Mouse (Mus musculus): ENCODE data around the gene Pik3c2g. TPM values are rescaled to one million over a fixed set of nuclear protein-coding genes. Genes with fewer than 3 reads are reported as not detected.

The Pik3c2g gene
- polyA plus RNA-seq, 1 experiment: not detected

- Histone ChIP-seq H3K4me2 (ENCODE audit: low read depth) (no peak overlapping the region), H3ac (ENCODE audit: control insufficient read depth, insufficient read length) (no peak overlapping the region), H3K79me2 (ENCODE audit: control insufficient read depth, insufficient read depth) (no peaks in the 10 kb centered on the region), H3K4me3 (no peak overlapping the region), H3K36me3 (ENCODE audit: control insufficient read depth, insufficient read depth) (no peaks in the 10 kb centered on the region), H3K27me3 (ENCODE audit: control insufficient read depth, insufficient read depth, insufficient read length) (no peaks in the 10 kb centered on the region)
- TF ChIP-seq TCF3 (IDR thresholded peaks at IDR 0.05; ENCODE audit: insufficient read length, low read depth) (no peak), MYOG (IDR thresholded peaks at IDR 0.05; ENCODE audit: control insufficient read depth in 1 of 3, insufficient read depth in 1 of 3, insufficient read length in 2 of 3, low read depth in 2 of 3) (no peak), SRF (IDR thresholded peaks at IDR 0.05; ENCODE audit: control insufficient read depth, insufficient read length, low read depth) (no peak), POLR2AphosphoS2 (IDR thresholded peaks at IDR 0.05; ENCODE audit: insufficient read length, low read depth) (no peak), TCF12 (IDR thresholded peaks at IDR 0.05; ENCODE audit: insufficient read depth, poor library complexity, severe bottlenecking) (no peak), REST (IDR thresholded peaks at IDR 0.05; ENCODE audit: insufficient read depth, insufficient read length) (no peak)
These were observed 370.7 kb downstream of the Pik3c2g start for GRCm38 (mm10) chr6:139957531-139958241.

GRCm38 (mm10) chr6:139963775-139964174 is 376.8 kb downstream of the Pik3c2g start:
- H3K4me2 ChIP-seq (ENCODE audit: low read depth): no peak overlapping the region
- TF ChIP-seq SRF (IDR thresholded peaks at IDR 0.05; ENCODE audit: control insufficient read depth, insufficient read length, low read depth) (no peak), MYOG (IDR thresholded peaks at IDR 0.05; ENCODE audit: control insufficient read depth in 1 of 3, insufficient read depth in 1 of 3, insufficient read length in 2 of 3, low read depth in 2 of 3) (no peak), POLR2A (IDR thresholded peaks at IDR 0.05; ENCODE audit: insufficient read length, low read depth) (no peak), CEBPB (IDR thresholded peaks at IDR 0.05; ENCODE audit: insufficient read depth, poor library complexity, severe bottlenecking) (no peak), MAX (IDR thresholded peaks at IDR 0.05; ENCODE audit: low read depth) (no peak), MYOD1 (IDR thresholded peaks at IDR 0.05; ENCODE audit: control insufficient read depth in 1 of 3, insufficient read length in 2 of 3, low read depth in 2 of 3) (no peak), REST (IDR thresholded peaks at IDR 0.05; ENCODE audit: insufficient read depth, insufficient read length) (no peak), E2F4 (IDR thresholded peaks at IDR 0.05; ENCODE audit: insufficient read depth) (no peak)

GRCm38 (mm10) chr6:139964895-139965294 is 377.9 kb downstream of the Pik3c2g start:
- Histone ChIP-seq H3ac (ENCODE audit: control insufficient read depth, insufficient read length) (no peak overlapping the region), H3K4me3 (no peak overlapping the region), H3K4me2 (ENCODE audit: low read depth) (no peak overlapping the region), H3K27me3 (ENCODE audit: control insufficient read depth, insufficient read depth, insufficient read length) (no peaks in the 10 kb centered on the region), H3K79me2 (ENCODE audit: control insufficient read depth, insufficient read depth) (no peaks in the 10 kb centered on the region), H3K36me3 (ENCODE audit: control insufficient read depth, insufficient read depth) (no peaks in the 10 kb centered on the region)
- TF ChIP-seq SRF (IDR thresholded peaks at IDR 0.05; ENCODE audit: control insufficient read depth, insufficient read length, low read depth): no peak

More at GRCm38 (mm10) chr6:139963775-139964174, 376.8 kb downstream of the Pik3c2g start:
- no peaks in the 10 kb centered on the region for H3K27me3 ChIP-seq (ENCODE audit: control insufficient read depth, insufficient read depth, insufficient read length)
- H3K79me2 ChIP-seq (ENCODE audit: control insufficient read depth, insufficient read depth): no peaks in the 10 kb centered on the region
- H3ac ChIP-seq (ENCODE audit: control insufficient read depth, insufficient read length): no peak overlapping the region
- no peaks in the 10 kb centered on the region for H3K36me3 ChIP-seq (ENCODE audit: control insufficient read depth, insufficient read depth)
- H3K4me3 ChIP-seq: no peak overlapping the region

- H3K36me3 ChIP-seq (ENCODE audit: control insufficient read depth, insufficient read depth): no peaks in the 10 kb centered on the region
- H3K27me3 ChIP-seq (ENCODE audit: control insufficient read depth, insufficient read depth, insufficient read length): no peaks in the 10 kb centered on the region
- no peak overlapping the region for H3K4me2 ChIP-seq (ENCODE audit: low read depth)
- TF ChIP-seq E2F4 (IDR thresholded peaks at IDR 0.05; ENCODE audit: insufficient read depth) (no peak), POLR2A (IDR thresholded peaks at IDR 0.05; ENCODE audit: insufficient read length, low read depth) (no peak), REST (IDR thresholded peaks at IDR 0.05; ENCODE audit: insufficient read depth, insufficient read length) (no peak), TCF12 (IDR thresholded peaks at IDR 0.05; ENCODE audit: insufficient read depth, poor library complexity, severe bottlenecking) (no peak), POLR2AphosphoS2 (IDR thresholded peaks at IDR 0.05; ENCODE audit: insufficient read length, low read depth) (no peak), SRF (IDR thresholded peaks at IDR 0.05; ENCODE audit: control insufficient read depth, insufficient read length, low read depth) (no peak), MAX (IDR thresholded peaks at IDR 0.05; ENCODE audit: low read depth) (no peak), MYOD1 (IDR thresholded peaks at IDR 0.05; ENCODE audit: control insufficient read depth in 1 of 3, insufficient read length in 2 of 3, low read depth in 2 of 3) (no peak), CEBPB (IDR thresholded peaks at IDR 0.05; ENCODE audit: insufficient read depth, poor library complexity, severe bottlenecking) (no peak), USF1 (IDR thresholded peaks at IDR 0.05; ENCODE audit: low read depth) (no peak), TCF3 (IDR thresholded peaks at IDR 0.05; ENCODE audit: insufficient read length, low read depth) (no peak)
- no peaks in the 10 kb centered on the region for H3K79me2 ChIP-seq (ENCODE audit: control insufficient read depth, insufficient read depth)
- H3K4me3 ChIP-seq: no peak overlapping the region
- H3ac ChIP-seq (ENCODE audit: control insufficient read depth, insufficient read length): no peak overlapping the region
These were observed 379.7 kb downstream of the Pik3c2g start for GRCm38 (mm10) chr6:139966684-139967083.

- no peaks in the 10 kb centered on the region for H3K27me3 ChIP-seq (ENCODE audit: control insufficient read depth, insufficient read depth, insufficient read length)
- no peaks in the 10 kb centered on the region for H3K79me2 ChIP-seq (ENCODE audit: control insufficient read depth, insufficient read depth)
- no peaks in the 10 kb centered on the region for H3K36me3 ChIP-seq (ENCODE audit: control insufficient read depth, insufficient read depth)
- H3K4me2 ChIP-seq (ENCODE audit: low read depth): no peak overlapping the region
- TF ChIP-seq TCF3 (IDR thresholded peaks at IDR 0.05; ENCODE audit: insufficient read length, low read depth) (no peak), POLR2A (IDR thresholded peaks at IDR 0.05; ENCODE audit: insufficient read length, low read depth) (no peak), MYOG (IDR thresholded peaks at IDR 0.05; ENCODE audit: control insufficient read depth in 1 of 3, insufficient read depth in 1 of 3, insufficient read length in 2 of 3, low read depth in 2 of 3) (no peak)
- H3K4me3 ChIP-seq: no peak overlapping the region
- H3ac ChIP-seq (ENCODE audit: control insufficient read depth, insufficient read length): no peak overlapping the region
These were observed 384.7 kb downstream of the Pik3c2g start for GRCm38 (mm10) chr6:139971608-139972298.
